Mouse (Mus musculus) Patski (cell line): Measurements from ENCODE around the gene Htr7. TPM values are rescaled to one million over a fixed set of nuclear protein-coding genes. Genes with fewer than 3 reads are reported as not detected.

Source experiments
- ATAC-seq: fragments of 100-300 bp; one replicate; pipeline ENCODE4 v1.8.0; 2021
- CTCF ChIA-PET: fragments of 350-600 bp; sonication (Branson Sonifier 250); formaldehyde crosslinking; loops from one replicate; lab custom pipeline; 2022; ENCODE audit warnings: inconsistent platforms; lab: Charles Lee
- POLR2A ChIA-PET: fragments of 350-600 bp; sonication (Branson Sonifier 250); formaldehyde crosslinking; loops from one replicate; lab custom pipeline; 2022; ENCODE audit warnings: antibody characterized with exemption, inconsistent platforms; lab: Charles Lee
- DNase-seq: peaks from one replicate; pipeline ENCODE4 v3.0.0-alpha.2; 2011; ENCODE audit warnings: low read depth, low spot score
- H3K27me3 ChIP-seq: fragments of 371-371 bp; one replicate; pipeline ENCODE4 v1.5.1; 2021
- CTCF ChIP-seq: fragments of 100-300 bp; IDR thresholded peaks from one replicate; pipeline ENCODE4 v1.5.1; 2021
- in situ Hi-C: fragments of 300-500 bp; cut with MboI; formaldehyde crosslinking; loops from 3 replicates; pipeline ENCODE4 v1.11.1; 2018; ENCODE audit warnings: low pct_unique_long_range_greater_than_20kb, mixed read lengths
- polyA plus RNA-seq: library from polyadenylated mRNA; unstranded; gene quantifications from one replicate; pipeline ENCODE4 v1.2.3, GENCODE M21; 2021

Htr7 gene
- polyA plus RNA-seq, 1 experiment from 2014 or later: not detected

GRCm38 (mm10) chr19:35974681-35975080 lies 82.6 kb downstream of the Htr7 start:
- POLR2A ChIA-PET: no interaction called here
- CTCF ChIA-PET: interaction anchor here (2.1 kb wide), 1 partner anchor 9 kb away, joined by 6 read pairs; no protein-coding TSS in a partner anchor
- ATAC-seq (no peak), DNase-seq (no peak)
- no peak for TF ChIP-seq CTCF
- H3K27me3 ChIP-seq: peaks cover 31% of the 10 kb centered on the region
- in situ Hi-C loops: no loop called here

- peaks cover 37% of the 10 kb centered on the region for H3K27me3 ChIP-seq
- in situ Hi-C loops: no loop called here
- ChIA-PET CTCF (no interaction called here), POLR2A (no interaction called here)
- no peak for DNase-seq
- no peak for ATAC-seq
- no peak for TF ChIP-seq CTCF
Observed at GRCm38 (mm10) chr19:35957656-35958055, 99.7 kb downstream of the Htr7 start.

GRCm38 (mm10) chr19:35955698-35956097 lies 101.6 kb downstream of the Htr7 start:
- TF ChIP-seq CTCF: no peak
- in situ Hi-C loops: no loop called here
- ChIA-PET CTCF (interaction anchor here (1.5 kb wide), 1 partner anchor 10 kb away, joined by 4 read pairs; no protein-coding TSS in a partner anchor), POLR2A (no interaction called here)
- no peak for ATAC-seq
- DNase-seq: no peak
- peaks cover 34% of the 10 kb centered on the region for H3K27me3 ChIP-seq

GRCm38 (mm10) chr19:35949888-35950287 lies 107.4 kb downstream of the Htr7 start:
- peaks cover 31% of the 10 kb centered on the region for H3K27me3 ChIP-seq
- no peak for TF ChIP-seq CTCF
- DNase-seq (no peak), ATAC-seq (no peak)
- ChIA-PET POLR2A (no interaction called here), CTCF (no interaction called here)
- in situ Hi-C loops: no loop called here

- TF ChIP-seq CTCF: no peak
- CTCF ChIA-PET: no interaction called here
- peaks cover 27% of the 10 kb centered on the region for H3K27me3 ChIP-seq
- DNase-seq (no peak), ATAC-seq (no peak)
- POLR2A ChIA-PET: no interaction called here
- in situ Hi-C loops: no loop called here
Observed at GRCm38 (mm10) chr19:35924961-35925495, 132.3 kb downstream of the Htr7 start.

GRCm38 (mm10) chr19:35924418-35924817 lies 132.9 kb downstream of the Htr7 start:
- ATAC-seq (no peak), DNase-seq (no peak)
- TF ChIP-seq CTCF: no peak
- CTCF ChIA-PET: no interaction called here
- POLR2A ChIA-PET: no interaction called here
- H3K27me3 ChIP-seq: peaks cover 24% of the 10 kb centered on the region
- in situ Hi-C loops: no loop called here

Other genes with a start within 250 kb of the Htr7 start
- 25.4 TPM for gene Rpp30, start 26.2 kb upstream of the Htr7 start, polyA plus RNA-seq
- gene Ankrd1, start 62.6 kb upstream of the Htr7 start, polyA plus RNA-seq: 665 TPM